In genomic region chr19:57415031-57415807, GRCm38 (mm10) we compare ENCODE assay signal across 34 mouse cellular contexts. TPM values are rescaled to one million over a fixed set of nuclear protein-coding genes. Genes with fewer than 3 reads are reported as not detected.
DNase-seq lines count a peak whose midpoint lies in the region; ATAC-seq lines count a peak whose summit lies in the region.
"Had no signal": no experiment of that assay in that cellular context is flagged by ENCODE, and none has a peak within 500 bp of the region (broad histone marks: within the 10 kb centered on the region; RNA-seq: fewer than 3 reads in every experiment).

No protein-coding gene starts in this region.

- WGBS in hindbrain, embryonic 11.5 days, result 93% methylated on average over 8 of the region's 8 CpGs

- no peak overlapping the region for H3K4me3 ChIP-seq in hindbrain, embryonic 11.5 days (ENCODE audit: low read depth, low read length)
- H3K4me3 ChIP-seq: embryonic facial prominence, embryonic 12.5 days; forebrain, embryonic 10.5 days; forebrain, embryonic 15.5 days; kidney, embryonic 15.5 days; liver, embryonic 12.5 days; neural tube, embryonic 15.5 days had no signal

- intact Hi-C loops in left cerebral cortex, postnatal 25 days (cut with DNase I), result no loop called here
- intact Hi-C loops in heart, postnatal 25 days (cut with DNase I), result no loop called here

- H3K27me3 ChIP-seq in hindbrain, embryonic 11.5 days (ENCODE audit: control insufficient read depth, insufficient read depth, low read length), result no peaks in the 10 kb centered on the region
- H3K27me3 ChIP-seq: CH12.LX; embryonic facial prominence, embryonic 12.5 days; forebrain, embryonic 15.5 days; kidney, embryonic 15.5 days; liver, embryonic 12.5 days; neural tube, embryonic 15.5 days had no signal

- no peak for ATAC-seq in hindbrain, embryonic 11.5 days (ENCODE audit: low FRiP score)
- ATAC-seq: activated CD4-positive, CD25-positive, alpha-beta regulatory T cell, adult 4 months; forebrain, embryonic 15.5 days; inflammation-experienced regulatory T-cells, adult 6 months; liver, embryonic 12.5 days; liver, postnatal 0 days; lung, postnatal 0 days had no signal

- H3K27ac ChIP-seq in hindbrain, embryonic 11.5 days (ENCODE audit: low read depth, low read length), result no peak overlapping the region
- H3K27ac ChIP-seq: embryonic facial prominence, embryonic 12.5 days; forebrain, embryonic 10.5 days; forebrain, embryonic 15.5 days; hindbrain, embryonic 14.5 days; kidney, embryonic 15.5 days; liver, embryonic 12.5 days; neural tube, embryonic 15.5 days had no signal

- no peak overlapping the region for H3K9ac ChIP-seq in hindbrain, embryonic 11.5 days (ENCODE audit: low read depth, low read length)
- H3K9ac ChIP-seq: embryonic facial prominence, embryonic 12.5 days; forebrain, embryonic 15.5 days; hindbrain, embryonic 14.5 days; kidney, embryonic 15.5 days; liver, embryonic 12.5 days; liver, postnatal 0 days; neural tube, embryonic 15.5 days had no signal

- H3K4me1 ChIP-seq in hindbrain, embryonic 11.5 days (replicated peaks; ENCODE audit: control insufficient read depth, insufficient read depth, low read length), result peaks cover 2% of the 10 kb centered on the region; the same call in 1 of the 2 replicates

- no peak overlapping the region for H3K4me2 ChIP-seq in hindbrain, embryonic 11.5 days (replicated peaks; ENCODE audit: low read depth, low read length)
- H3K4me2 ChIP-seq: embryonic facial prominence, embryonic 12.5 days; forebrain, embryonic 15.5 days; heart, embryonic 11.5 days; hindbrain, embryonic 14.5 days; kidney, embryonic 15.5 days; liver, embryonic 12.5 days; neural tube, embryonic 15.5 days had no signal

- no peaks in the 10 kb centered on the region for H3K36me3 ChIP-seq in hindbrain, embryonic 11.5 days (ENCODE audit: control insufficient read depth, insufficient read depth, low read length)
- H3K36me3 ChIP-seq: embryonic facial prominence, embryonic 12.5 days; forebrain, embryonic 10.5 days; forebrain, embryonic 15.5 days; kidney, embryonic 15.5 days; liver, embryonic 12.5 days; neural tube, embryonic 15.5 days had no signal

- no peaks in the 10 kb centered on the region for H3K9me3 ChIP-seq in hindbrain, embryonic 11.5 days (ENCODE audit: control insufficient read depth, low read length)
- H3K9me3 ChIP-seq: embryonic facial prominence, embryonic 12.5 days; forebrain, embryonic 10.5 days; forebrain, embryonic 15.5 days; kidney, embryonic 15.5 days; liver, embryonic 12.5 days; neural tube, embryonic 15.5 days had no signal

- peak; percentile 25 to 58 for DNase-seq in left cerebral cortex, postnatal 25 days (ENCODE audit: low spot score in 2 of 2)
- no peak for DNase-seq in left cerebral cortex, adult 11 months (ENCODE audit: low spot score)
- peak; percentile 20 for DNase-seq in ES-CJ7 (ENCODE audit: low read depth, low spot score)
- DNase-seq in R1 (ENCODE audit: low read depth, low spot score), result peak; percentile 31
- DNase-seq in embryo, embryonic 11 days, result no peak
- no peak for DNase-seq in heart, postnatal 25 days (ENCODE audit: low spot score)
- no peak for DNase-seq in hindbrain, embryonic 11.5 days (ENCODE audit: low spot score)
- DNase-seq: adrenal gland, adult 2 months; adrenal gland, postnatal 36 days; cerebellum, adult 8-10 months; cerebellum, postnatal 36 days; gastrocnemius, postnatal 25 days; heart, adult 11 months; heart, postnatal 4 days; kidney, adult 18-20 months; kidney, postnatal 25 days; left cerebral cortex, postnatal 4 days; liver, postnatal 0 days; lung, postnatal 4 days; midbrain, embryonic 14.5 days; retina, postnatal 1 day; thymus, postnatal 4 days had no signal

RNA-seq across cellular contexts. Expression of gene Trub1, which starts 37.5 kb away (rescaled TPM):
- total RNA-seq in left cerebral cortex, postnatal 25 days (2021), result 10 to 100 TPM; 15.0 to 15.4 TPM
- 1 to 10 TPM; 3.8 to 9.1 TPM for total RNA-seq in heart, postnatal 25 days (2021)
- polyA plus RNA-seq in hindbrain, embryonic 11.5 days (2014; fragmentation: Nextera tagmentation; extraction: Ambion mirVana), result 14.8 and 17.8 TPM in 2 replicates

RNA-seq across cellular contexts. Expression of gene Fam160b1, which starts 54.7 kb away (rescaled TPM):
- total RNA-seq in left cerebral cortex, postnatal 25 days (2021), result 10 to 100 TPM; 23.3 to 24.0 TPM
- 10 to 100 TPM in 1 of 2 experiments, 1 to 10 TPM in 1; 9.9 to 12.4 TPM for total RNA-seq in heart, postnatal 25 days (2021)
- 14.2 and 15.4 TPM in 2 replicates for polyA plus RNA-seq in hindbrain, embryonic 11.5 days (2014; fragmentation: Nextera tagmentation; extraction: Ambion mirVana)

Comparison
In these comparisons a context has a peak if more than half of its experiments do, and no peak if none do; other contexts are left out.
1. DNase-seq: peak in left cerebral cortex, postnatal 25 days (2 of 2), ES-CJ7 (single experiment) and R1 (single experiment); none in left cerebral cortex, adult 11 months (single experiment), embryo, embryonic 11 days (single experiment), heart, postnatal 25 days (single experiment) and hindbrain, embryonic 11.5 days (single experiment).